Mouse (Mus musculus): ENCODE data around the gene Radil.

Gene Radil

GRCm38 (mm10) chr5:142545014-142545795 is 5.7 kb downstream of the Radil start:
- no peak for DNase-seq (ENCODE audit: low read depth, low spot score)

GRCm38 (mm10) chr5:142537286-142537685 is 13.6 kb downstream of the Radil start:
- DNase-seq (ENCODE audit: low read depth, low spot score) = no peak

- no peak for DNase-seq (ENCODE audit: low read depth, low spot score)
Measured at GRCm38 (mm10) chr5:142535388-142535787, 15.5 kb downstream of the Radil start.

GRCm38 (mm10) chr5:142529915-142530314 is 21.0 kb downstream of the Radil start, which contains the start of gene Papolb:
Gene Papolb (minus strand): TSS chr5:142530076.
- DNase-seq (ENCODE audit: low read depth, low spot score) = no peak

GRCm38 (mm10) chr5:142524711-142525464 is 26.0 kb downstream of the Radil start:
- peak; percentile 77 for DNase-seq (ENCODE audit: low read depth, low spot score)

GRCm38 (mm10) chr5:142521195-142521866 is 29.6 kb downstream of the Radil start:
- no peak for DNase-seq (ENCODE audit: low read depth, low spot score)

GRCm38 (mm10) chr5:142520360-142520759 is 30.5 kb downstream of the Radil start:
- DNase-seq (ENCODE audit: low read depth, low spot score) = no peak

GRCm38 (mm10) chr5:142518973-142519372 is 31.9 kb downstream of the Radil start:
- no peak for DNase-seq (ENCODE audit: low read depth, low spot score)

- DNase-seq (ENCODE audit: low read depth, low spot score) = no peak
Measured at GRCm38 (mm10) chr5:142512112-142512511, 38.8 kb downstream of the Radil start.

- DNase-seq (ENCODE audit: low read depth, low spot score) = no peak
Measured at GRCm38 (mm10) chr5:142510061-142510414, 40.9 kb downstream of the Radil start.

GRCm38 (mm10) chr5:142509141-142510060 is 41.5 kb downstream of the Radil start:
- DNase-seq (ENCODE audit: low read depth, low spot score) = no peak

GRCm38 (mm10) chr5:142505695-142506423 is 45.0 kb downstream of the Radil start:
- no peak for DNase-seq (ENCODE audit: low read depth, low spot score)

- no peak for DNase-seq (ENCODE audit: low read depth, low spot score)
Measured at GRCm38 (mm10) chr5:142504175-142504574, 46.7 kb downstream of the Radil start.

GRCm38 (mm10) chr5:142502414-142502813 is 48.5 kb downstream of the Radil start:
- DNase-seq (ENCODE audit: low read depth, low spot score) = peak; percentile 83

GRCm38 (mm10) chr5:142500918-142501317 is 50.0 kb downstream of the Radil start:
- DNase-seq (ENCODE audit: low read depth, low spot score) = no peak

- DNase-seq (ENCODE audit: low read depth, low spot score) = no peak
Measured at GRCm38 (mm10) chr5:142498964-142499363, 51.9 kb downstream of the Radil start.

GRCm38 (mm10) chr5:142495321-142496096 is 55.4 kb downstream of the Radil start:
- no peak for DNase-seq (ENCODE audit: low read depth, low spot score)

GRCm38 (mm10) chr5:142493307-142493706 is 57.6 kb downstream of the Radil start:
- no peak for DNase-seq (ENCODE audit: low read depth, low spot score)

- no peak for DNase-seq (ENCODE audit: low read depth, low spot score)
Measured at GRCm38 (mm10) chr5:142489955-142490707, 60.8 kb downstream of the Radil start.
